Mouse (Mus musculus) thymus, adult 2 months (tissue): ENCODE results near the gene Gm17606.

Experiments
- CTCF ChIP-seq: fragments of 200-500 bp; IDR thresholded peaks from 2 replicates; pipeline ENCODE4 v1.5.1; 2012; ENCODE audit warnings: mild to moderate bottlenecking, control low read depth, low read length, moderate library complexity, borderline replicate concordance; ENCODE audit not compliant: control insufficient read depth, poor library complexity, insufficient read depth; ENCODE audit errors: extremely low read depth
- POLR2A ChIP-seq: fragments of 200-500 bp; IDR thresholded peaks from 2 replicates; pipeline ENCODE4 v1.6.1; 2012; ENCODE audit warnings: mild to moderate bottlenecking, low read length, control low read depth, moderate library complexity; ENCODE audit not compliant: control insufficient read depth, poor library complexity, insufficient read depth; ENCODE audit errors: extremely low read depth

GRCm38 (mm10) chr14:54629797-54630196 is 11.0 kb upstream of the Gm17606 start:
- TF ChIP-seq CTCF (no peak), POLR2A (no peak)
